Mouse (Mus musculus): ENCODE results near the gene Gm11627. TPM values are rescaled to one million over a fixed set of nuclear protein-coding genes. Genes with fewer than 3 reads are reported as not detected.

Gm11627 gene
- polyA plus RNA-seq, 1 experiment, result 0.59 TPM

GRCm38 (mm10) chr11:102558704-102559103, 20.6 kb downstream of the Gm11627 start:
- Histone ChIP-seq H3K4me3 (ENCODE audit: insufficient read depth, low read depth, low read length) (no peak overlapping the region), H3K27me3 (replicated peaks; ENCODE audit: control insufficient read depth, insufficient read depth, low read length) (no peaks in the 10 kb centered on the region), H3K27ac (ENCODE audit: insufficient read depth, low read depth, low read length) (no peak overlapping the region), H3K4me1 (ENCODE audit: control insufficient read depth, insufficient read depth, low read length) (peaks cover 5% of the 10 kb centered on the region; the same call in 1 of the 2 replicates), H3K36me3 (ENCODE audit: control insufficient read depth, insufficient read depth, low read length) (no peaks in the 10 kb centered on the region)
- WGBS, result 98% methylated on average over 4 of the region's 5 CpGs
- TF ChIP-seq POLR2A (IDR thresholded peaks at IDR 0.05; ENCODE audit: low read depth, low read length) (no peak), CTCF (conservative IDR thresholded peaks at IDR 0.05; ENCODE audit: insufficient read depth, insufficient read length, low read depth, low read length) (no peak)
- peak; percentile 19 for DNase-seq

DNA sequence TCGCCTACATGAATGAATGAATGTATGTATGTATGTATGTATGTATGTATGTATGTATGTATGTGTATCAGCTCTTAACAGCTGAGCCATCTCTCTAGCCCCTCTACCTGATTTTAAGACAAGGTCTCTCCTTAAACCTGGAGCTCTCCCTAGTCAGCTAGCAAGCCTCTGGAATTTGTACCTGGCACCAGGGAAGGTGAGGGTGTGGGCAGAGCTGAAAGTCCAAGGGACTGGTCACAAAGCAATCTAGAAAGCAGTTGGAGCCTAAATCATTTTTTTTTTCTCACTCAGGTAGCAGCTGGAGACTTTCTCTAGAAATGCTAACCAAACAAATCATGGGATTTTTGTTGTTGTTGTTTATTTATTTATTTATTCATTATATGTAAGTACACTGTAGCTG, 21.9 kb downstream of the Gm11627 start:
- H3K36me3 ChIP-seq (ENCODE audit: control insufficient read depth, insufficient read depth, low read length), result no peaks in the 10 kb centered on the region
- H3K4me3 ChIP-seq (ENCODE audit: insufficient read depth, low read depth, low read length), result no peak overlapping the region
- no peak overlapping the region; the same call in 1 of the 2 replicates for H3K27ac ChIP-seq (ENCODE audit: insufficient read depth, low read depth, low read length)
- peaks cover 5% of the 10 kb centered on the region; the same call in 1 of the 2 replicates for H3K4me1 ChIP-seq (ENCODE audit: control insufficient read depth, insufficient read depth, low read length)
- no peak for TF ChIP-seq POLR2A (IDR thresholded peaks at IDR 0.05; ENCODE audit: low read depth, low read length)
- no peak for TF ChIP-seq CTCF (conservative IDR thresholded peaks at IDR 0.05; ENCODE audit: insufficient read depth, insufficient read length, low read depth, low read length)
- H3K27me3 ChIP-seq (replicated peaks; ENCODE audit: control insufficient read depth, insufficient read depth, low read length), result no peaks in the 10 kb centered on the region
- 79% methylated on average over 1 of the region's 1 CpGs for WGBS
- peak; percentile 80 for DNase-seq

GRCm38 (mm10) chr11:102556716-102557074, 22.6 kb downstream of the Gm11627 start:
- no peak for DNase-seq
- H3K27ac ChIP-seq (ENCODE audit: insufficient read depth, low read depth, low read length), result peak overlapping the region; percentile 63; the same call in 1 of the 2 replicates
- WGBS, result under 1% methylated on average over 3 of the region's 3 CpGs

DNA sequence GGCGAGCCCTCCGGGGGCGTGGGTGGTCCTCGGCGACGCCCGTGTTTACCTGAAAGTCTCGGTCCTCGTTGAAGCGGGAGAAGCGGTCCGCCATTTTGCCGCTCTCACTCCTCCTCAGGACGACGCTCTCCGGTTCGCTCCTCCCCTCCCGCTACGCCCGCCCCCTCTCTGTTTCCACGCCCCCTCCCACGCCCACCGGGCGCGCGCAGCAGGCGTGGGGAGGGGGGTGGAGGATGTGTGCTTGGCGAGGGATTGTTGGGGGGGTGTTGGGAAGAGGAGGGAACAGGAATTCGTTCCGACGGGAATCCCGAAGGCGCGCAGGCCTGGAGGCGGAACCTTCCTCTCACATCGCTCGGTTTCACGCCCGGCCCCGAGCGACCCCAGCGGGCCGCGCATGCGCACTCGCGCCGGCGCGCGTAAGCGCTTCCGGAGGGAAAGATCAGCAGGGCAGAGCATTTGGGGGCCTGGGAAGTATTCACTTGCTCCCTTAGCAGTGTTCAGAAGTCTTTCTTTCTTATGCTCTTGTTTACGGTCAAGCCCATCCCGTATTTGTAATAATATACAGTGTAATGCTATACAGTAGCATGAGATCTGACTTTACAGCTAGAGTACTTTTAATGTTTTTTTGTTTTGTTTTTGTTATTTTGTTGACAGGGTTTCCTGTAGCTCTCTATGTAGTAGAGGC, 23.1 kb downstream of the Gm11627 start, which contains the start of gene Gpatch8:
Gpatch8 (minus strand) TSS at position 362 of the 685 bp plus-strand sequence.
- Histone ChIP-seq H3K36me3 (ENCODE audit: control insufficient read depth, insufficient read depth, low read length) (no peaks in the 10 kb centered on the region), H3K4me1 (ENCODE audit: control insufficient read depth, insufficient read depth, low read length) (peaks cover 5% of the 10 kb centered on the region; the same call in 1 of the 2 replicates), H3K27ac (ENCODE audit: insufficient read depth, low read depth, low read length) (peak within 1 kb of the TSS; percentile 63), H3K27me3 (replicated peaks; ENCODE audit: control insufficient read depth, insufficient read depth, low read length) (no peaks in the 10 kb centered on the region), H3K4me3 (ENCODE audit: insufficient read depth, low read depth, low read length) (peak within 1 kb of the TSS; percentile 58)
- WGBS, result under 1% methylated on average over 50 of the region's 55 CpGs
- TF ChIP-seq POLR2A (IDR thresholded peaks at IDR 0.05; ENCODE audit: low read depth, low read length) (peak; percentile 90), CTCF (conservative IDR thresholded peaks at IDR 0.05; ENCODE audit: insufficient read depth, insufficient read length, low read depth, low read length) (no peak)
- DNase-seq, result peak; percentile 98

More at GRCm38 (mm10) chr11:102556716-102557074, 22.6 kb downstream of the Gm11627 start:
- no peak overlapping the region for H3K4me3 ChIP-seq (ENCODE audit: insufficient read depth, low read depth, low read length)
- H3K27me3 ChIP-seq (replicated peaks; ENCODE audit: control insufficient read depth, insufficient read depth, low read length), result no peaks in the 10 kb centered on the region
- no peaks in the 10 kb centered on the region for H3K36me3 ChIP-seq (ENCODE audit: control insufficient read depth, insufficient read depth, low read length)
- peaks cover 5% of the 10 kb centered on the region; the same call in 1 of the 2 replicates for H3K4me1 ChIP-seq (ENCODE audit: control insufficient read depth, insufficient read depth, low read length)
- no peak for TF ChIP-seq POLR2A (IDR thresholded peaks at IDR 0.05; ENCODE audit: low read depth, low read length)
- TF ChIP-seq CTCF (conservative IDR thresholded peaks at IDR 0.05; ENCODE audit: insufficient read depth, insufficient read length, low read depth, low read length), result no peak

DNA sequence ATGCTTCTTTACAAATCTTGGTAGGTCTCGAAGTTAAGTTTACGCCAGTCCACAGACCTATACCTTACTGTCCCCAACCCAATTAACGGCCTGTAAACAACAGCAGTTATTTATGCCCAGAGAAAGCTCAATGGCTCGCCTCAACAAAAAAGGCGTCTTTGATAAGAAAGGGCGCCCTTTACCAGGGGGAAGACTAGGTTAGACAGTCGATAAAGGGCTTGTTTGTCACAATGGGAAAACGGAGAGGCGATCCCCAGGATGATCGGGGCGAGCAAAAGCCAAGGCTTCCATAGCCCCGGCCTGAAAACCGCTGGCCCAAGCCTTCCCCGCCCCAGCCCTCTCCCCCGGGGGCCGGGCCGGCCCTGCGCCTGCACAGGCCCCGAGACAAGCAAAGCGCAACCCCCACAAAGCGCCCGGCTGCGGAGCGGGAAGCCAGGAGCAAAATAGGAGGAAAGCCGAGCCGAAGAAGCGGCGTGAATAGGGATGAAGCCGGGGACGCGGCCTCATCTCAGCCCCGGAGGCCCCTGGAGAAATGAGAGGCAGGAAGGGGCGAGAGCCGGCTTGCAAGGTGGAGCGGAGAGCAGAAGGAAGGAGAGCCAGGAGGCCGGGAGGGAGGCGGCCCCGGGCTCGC, 23.7 kb downstream of the Gm11627 start:
- TF ChIP-seq POLR2A (IDR thresholded peaks at IDR 0.05; ENCODE audit: low read depth, low read length) (no peak), CTCF (conservative IDR thresholded peaks at IDR 0.05; ENCODE audit: insufficient read depth, insufficient read length, low read depth, low read length) (no peak)
- peak overlapping the region; percentile 58 for H3K4me3 ChIP-seq (ENCODE audit: insufficient read depth, low read depth, low read length)
- peak; percentile 7 for DNase-seq
- peaks cover 5% of the 10 kb centered on the region; the same call in 1 of the 2 replicates for H3K4me1 ChIP-seq (ENCODE audit: control insufficient read depth, insufficient read depth, low read length)
- WGBS, result under 1% methylated on average over 38 of the region's 39 CpGs
- H3K27me3 ChIP-seq (replicated peaks; ENCODE audit: control insufficient read depth, insufficient read depth, low read length), result no peaks in the 10 kb centered on the region
- H3K36me3 ChIP-seq (ENCODE audit: control insufficient read depth, insufficient read depth, low read length), result no peaks in the 10 kb centered on the region
- H3K27ac ChIP-seq (ENCODE audit: insufficient read depth, low read depth, low read length), result peak overlapping the region; percentile 40

- no peak for DNase-seq
- H3K27ac ChIP-seq (ENCODE audit: insufficient read depth, low read depth, low read length), result no peak overlapping the region
- H3K4me3 ChIP-seq (ENCODE audit: insufficient read depth, low read depth, low read length), result no peak overlapping the region
- no peaks in the 10 kb centered on the region for H3K27me3 ChIP-seq (replicated peaks; ENCODE audit: control insufficient read depth, insufficient read depth, low read length)
- TF ChIP-seq POLR2A (IDR thresholded peaks at IDR 0.05; ENCODE audit: low read depth, low read length), result no peak
- TF ChIP-seq CTCF (conservative IDR thresholded peaks at IDR 0.05; ENCODE audit: insufficient read depth, insufficient read length, low read depth, low read length), result no peak
- H3K36me3 ChIP-seq (ENCODE audit: control insufficient read depth, insufficient read depth, low read length), result no peaks in the 10 kb centered on the region
- 89% methylated on average over 3 of the region's 3 CpGs for WGBS
- H3K4me1 ChIP-seq (ENCODE audit: control insufficient read depth, insufficient read depth, low read length), result peaks cover 5% of the 10 kb centered on the region; the same call in 1 of the 2 replicates
These were observed 27.2 kb downstream of the Gm11627 start for GRCm38 (mm10) chr11:102552051-102552450.

GRCm38 (mm10) chr11:102551176-102551575, 28.1 kb downstream of the Gm11627 start:
- no peaks in the 10 kb centered on the region for H3K27me3 ChIP-seq (replicated peaks; ENCODE audit: control insufficient read depth, insufficient read depth, low read length)
- TF ChIP-seq CTCF (conservative IDR thresholded peaks at IDR 0.05; ENCODE audit: insufficient read depth, insufficient read length, low read depth, low read length), result no peak
- TF ChIP-seq POLR2A (IDR thresholded peaks at IDR 0.05; ENCODE audit: low read depth, low read length), result no peak
- H3K36me3 ChIP-seq (ENCODE audit: control insufficient read depth, insufficient read depth, low read length), result no peaks in the 10 kb centered on the region
- no peak overlapping the region for H3K27ac ChIP-seq (ENCODE audit: insufficient read depth, low read depth, low read length)
- no peak overlapping the region for H3K4me3 ChIP-seq (ENCODE audit: insufficient read depth, low read depth, low read length)
- H3K4me1 ChIP-seq (ENCODE audit: control insufficient read depth, insufficient read depth, low read length), result peaks cover 5% of the 10 kb centered on the region; the same call in 1 of the 2 replicates
- no peak for DNase-seq

Measured in kidney, adult 2 months (tissue).